ENCODE assay signal across 8 mouse cellular contexts in the genomic region with DNA sequence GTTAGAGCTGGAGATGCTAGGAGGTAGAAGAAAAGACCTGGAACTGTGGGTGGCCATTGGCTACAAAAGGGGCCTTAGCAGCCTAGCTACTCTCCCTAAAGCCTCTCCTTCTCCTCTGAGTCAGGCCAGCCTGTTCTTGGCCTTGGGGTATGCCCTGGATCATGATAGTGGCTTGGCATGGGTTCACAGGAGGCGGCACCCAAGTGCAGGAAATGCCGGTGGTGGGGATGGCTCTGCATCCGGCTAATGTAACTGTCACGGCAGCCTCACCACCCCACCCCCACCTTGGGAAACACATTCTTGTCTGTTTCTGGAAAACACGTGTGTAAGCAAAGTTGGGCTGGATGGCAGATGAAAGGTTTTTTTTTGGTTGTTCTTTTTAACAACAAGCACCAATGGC.
DNase-seq lines count a peak whose midpoint lies in the region; ATAC-seq lines count a peak whose summit lies in the region.
"Had no signal": no experiment of that assay in that cellular context is flagged by ENCODE, and none has a peak within 500 bp of the region (broad histone marks: within the 10 kb centered on the region; RNA-seq: fewer than 3 reads in every experiment).

No protein-coding gene starts in this region.

- H3K9ac ChIP-seq in heart, embryonic 11.5 days (ENCODE audit: low read depth, low read length): no peak overlapping the region
- no peak overlapping the region for H3K9ac ChIP-seq in limb, embryonic 15.5 days
- no peak overlapping the region for H3K9ac ChIP-seq in hindbrain, embryonic 16.5 days (ENCODE audit: low read depth, low read length)
- H3K9ac ChIP-seq: liver, embryonic 14.5 days had no signal

- ATAC-seq in heart, embryonic 11.5 days (replicated peaks; ENCODE audit: insufficient number of reproducible peaks, low FRiP score, low TSS enrichment): no peak
- ATAC-seq in limb, embryonic 15.5 days (ENCODE audit: insufficient number of reproducible peaks, low FRiP score, low TSS enrichment, low read depth): no peak
- ATAC-seq in hindbrain, embryonic 16.5 days: no peak

- peak overlapping the region; percentile 37; the same call in 1 of the 2 replicates for H3K27ac ChIP-seq in heart, embryonic 11.5 days (ENCODE audit: low read depth, low read length)
- peak overlapping the region; percentile 57 for H3K27ac ChIP-seq in limb, embryonic 15.5 days
- H3K27ac ChIP-seq in hindbrain, embryonic 16.5 days (ENCODE audit: low read depth, low read length): no peak overlapping the region
- H3K27ac ChIP-seq: liver, embryonic 14.5 days had no signal

- H3K4me1 ChIP-seq in heart, embryonic 11.5 days (ENCODE audit: control insufficient read depth, insufficient read depth, low read length): peaks cover 7% of the 10 kb centered on the region; the same call in 1 of the 2 replicates
- peaks cover 8% of the 10 kb centered on the region; the same call in 1 of the 2 replicates for H3K4me1 ChIP-seq in limb, embryonic 15.5 days
- no peaks in the 10 kb centered on the region for H3K4me1 ChIP-seq in hindbrain, embryonic 16.5 days (ENCODE audit: control insufficient read depth, insufficient read depth, low read depth, low read length)

- no peak overlapping the region for H3K4me2 ChIP-seq in heart, embryonic 11.5 days
- H3K4me2 ChIP-seq in limb, embryonic 15.5 days: no peak overlapping the region
- H3K4me2 ChIP-seq in hindbrain, embryonic 16.5 days (ENCODE audit: low read length): no peak overlapping the region

- DNase-seq in 416B (ENCODE audit: low read depth) (peak; percentile 88), NIH3T3 (ENCODE audit: low read depth) (peak; percentile 80)
- peak; percentile 6 to 30 for DNase-seq in thymus, postnatal 36 days
- no peak for DNase-seq in frontal cortex, postnatal 25 days (ENCODE audit: low spot score in 2 of 2)

- H3K4me3 ChIP-seq in heart, embryonic 11.5 days (ENCODE audit: low read depth, low read length): no peak overlapping the region
- H3K4me3 ChIP-seq in limb, embryonic 15.5 days: no peak overlapping the region
- no peak overlapping the region for H3K4me3 ChIP-seq in hindbrain, embryonic 16.5 days (ENCODE audit: low read length)

- H3K27me3 ChIP-seq in heart, embryonic 11.5 days (ENCODE audit: control insufficient read depth, insufficient read depth, low read length): no peaks in the 10 kb centered on the region
- H3K27me3 ChIP-seq in limb, embryonic 15.5 days: no peaks in the 10 kb centered on the region
- no peaks in the 10 kb centered on the region for H3K27me3 ChIP-seq in hindbrain, embryonic 16.5 days (replicated peaks; ENCODE audit: control insufficient read depth, insufficient read depth, low read length)

- H3K36me3 ChIP-seq in heart, embryonic 11.5 days (ENCODE audit: control insufficient read depth, insufficient read depth, low read length): no peaks in the 10 kb centered on the region
- no peaks in the 10 kb centered on the region for H3K36me3 ChIP-seq in limb, embryonic 15.5 days
- H3K36me3 ChIP-seq in hindbrain, embryonic 16.5 days (ENCODE audit: control insufficient read depth, insufficient read depth, low read length): no peaks in the 10 kb centered on the region

- WGBS in heart, embryonic 11.5 days (ENCODE audit: insufficient replicate concordance): 25% methylated on average over 5 of the region's 5 CpGs
- 60% methylated on average over 5 of the region's 5 CpGs for WGBS in limb, embryonic 15.5 days
- WGBS in hindbrain, embryonic 16.5 days: 70% methylated on average over 5 of the region's 5 CpGs

- H3K9me3 ChIP-seq in heart, embryonic 11.5 days (replicated peaks; ENCODE audit: control insufficient read depth, low read length): no peaks in the 10 kb centered on the region
- no peaks in the 10 kb centered on the region for H3K9me3 ChIP-seq in limb, embryonic 15.5 days
- no peaks in the 10 kb centered on the region for H3K9me3 ChIP-seq in hindbrain, embryonic 16.5 days (ENCODE audit: control insufficient read depth, low read length)

Comparison
In these comparisons a context has a peak if more than half of its experiments do, and no peak if none do; other contexts are left out.
1. DNase-seq: peak in 416B (single experiment), NIH3T3 (single experiment) and thymus, postnatal 36 days (2 of 2); none in frontal cortex, postnatal 25 days (0 of 2).